Mouse (Mus musculus): Measurements from ENCODE around the gene Map4k5.

Gene Map4k5

DNA sequence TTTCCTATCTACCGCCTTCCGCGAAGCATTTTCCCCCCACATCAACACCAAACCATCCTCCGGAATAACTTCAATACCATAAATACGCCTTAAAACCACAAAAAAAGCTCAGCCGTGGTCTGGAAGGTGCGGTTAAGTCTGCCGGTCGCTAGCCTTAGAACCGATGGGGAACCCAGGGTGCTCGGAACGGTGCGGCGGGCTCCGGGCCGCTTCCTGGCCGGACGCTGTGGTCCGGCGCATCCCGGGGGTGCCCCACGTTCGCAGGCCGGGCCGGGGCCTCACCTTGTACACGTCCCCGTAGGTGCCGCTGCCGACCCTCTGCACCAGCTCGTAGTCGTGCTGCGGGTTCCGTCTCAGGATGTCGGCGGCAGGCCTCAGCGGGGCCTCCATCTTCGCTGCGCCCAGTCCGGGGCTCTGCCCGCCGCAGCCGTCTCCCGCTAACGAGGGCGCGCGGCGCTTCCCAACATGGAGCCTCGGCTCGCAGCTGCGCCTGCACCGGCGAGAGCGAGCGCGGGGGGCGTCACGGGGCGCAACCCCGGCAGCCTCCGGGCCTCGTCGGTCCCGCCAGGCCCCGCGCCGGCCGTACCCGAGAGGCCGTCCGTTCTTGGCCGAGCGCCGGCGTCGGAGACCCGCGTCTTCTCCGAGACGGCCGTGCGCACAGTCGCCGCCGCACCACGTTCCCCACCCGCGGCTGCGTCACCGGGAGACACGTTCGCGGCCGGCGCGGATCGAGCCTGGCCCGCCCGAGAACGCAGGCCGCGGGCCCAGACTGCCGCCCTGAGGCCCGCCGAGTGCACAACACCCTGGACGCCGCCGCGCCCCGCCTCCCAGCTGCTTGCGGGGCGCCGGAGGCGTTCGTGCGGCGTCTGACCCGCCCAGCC is at the start of gene Map4k5, which contains the start of gene Atl1:
Map4k5 (minus strand) TSS at position 830 of the 881 bp plus-strand sequence.
Atl1 (plus strand) TSS at position 244 of the 881 bp plus-strand sequence.
- peak; percentile 63 for DNase-seq (ENCODE audit: low spot score)

DNA sequence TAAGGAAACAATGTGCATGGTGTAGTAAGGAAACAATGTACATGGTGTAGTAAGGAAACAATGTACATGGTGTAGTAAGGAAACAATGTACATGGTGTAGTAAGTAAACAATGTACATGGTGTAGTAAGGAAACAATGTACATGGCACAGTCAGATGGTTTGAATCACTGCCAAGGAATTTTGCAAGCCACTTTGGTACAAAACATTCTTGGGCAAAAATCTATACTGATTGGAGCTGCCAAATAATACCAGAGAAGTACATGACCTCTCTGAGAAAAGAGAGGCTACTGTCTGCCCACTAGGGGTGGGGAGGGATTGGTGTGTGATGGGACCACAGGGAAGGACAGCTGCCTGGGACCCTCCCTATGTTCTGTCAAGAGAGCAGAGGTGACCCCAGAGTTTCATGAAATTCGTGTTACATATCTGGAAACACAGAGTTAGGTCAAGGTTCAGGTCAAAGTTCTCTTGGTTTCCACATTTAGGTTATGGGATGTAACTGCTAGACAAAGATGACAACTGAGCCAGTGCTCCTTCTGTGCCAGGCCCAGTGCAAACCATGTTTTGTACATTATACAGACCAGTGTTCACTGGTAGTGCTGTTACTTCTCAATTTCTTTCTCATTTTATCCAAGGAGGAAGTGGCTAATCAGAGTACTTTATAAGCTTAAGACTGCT is 48.8 kb upstream of the Map4k5 start:
- no peak for DNase-seq (ENCODE audit: low spot score)

DNA sequence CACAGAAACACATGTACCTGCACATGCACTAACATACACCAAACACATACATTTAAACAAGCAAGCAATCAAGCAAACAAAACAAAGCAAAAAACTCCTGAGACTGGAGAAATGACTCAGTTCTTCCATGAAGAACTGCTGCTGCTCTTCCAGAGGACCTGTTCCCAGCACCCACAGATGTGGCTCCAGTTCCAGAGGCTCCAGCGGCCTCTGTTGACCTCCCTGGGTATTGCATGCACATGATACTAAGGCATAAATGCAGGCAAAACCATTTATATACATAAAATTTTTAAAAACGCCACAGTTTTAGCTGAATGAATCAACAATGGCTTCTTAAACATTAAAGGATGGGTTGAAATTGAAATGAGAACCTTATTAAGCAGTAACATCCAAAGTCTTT is 46.3 kb upstream of the Map4k5 start:
- DNase-seq (ENCODE audit: low spot score): no peak

DNA sequence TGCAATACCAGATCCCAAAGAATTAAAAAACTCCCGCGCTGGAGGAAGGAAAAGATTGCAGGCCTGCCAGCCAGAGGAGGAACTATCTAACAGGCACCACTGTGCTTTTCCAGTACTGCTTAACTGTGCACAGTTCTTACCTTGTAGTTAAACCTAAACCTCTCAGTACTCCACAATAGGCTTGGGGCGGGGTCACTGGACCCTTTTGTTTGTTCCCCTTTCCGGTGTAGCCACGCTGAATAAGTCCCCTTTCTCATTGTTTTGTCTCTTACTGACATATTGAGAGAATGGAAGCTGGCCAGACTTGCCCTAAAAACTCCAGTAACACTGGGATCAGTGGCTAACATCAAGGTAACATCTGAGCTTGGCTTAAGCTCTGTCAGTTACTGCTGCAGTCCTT is 44.7 kb upstream of the Map4k5 start:
- no peak for DNase-seq (ENCODE audit: low spot score)

- DNase-seq (ENCODE audit: low spot score): no peak
These were observed 33.7 kb upstream of the Map4k5 start for GRCm38 (mm10) chr12:69926716-69927115.

- no peak for DNase-seq (ENCODE audit: low spot score)
These were observed 31.0 kb upstream of the Map4k5 start for GRCm38 (mm10) chr12:69924012-69924411.

DNA sequence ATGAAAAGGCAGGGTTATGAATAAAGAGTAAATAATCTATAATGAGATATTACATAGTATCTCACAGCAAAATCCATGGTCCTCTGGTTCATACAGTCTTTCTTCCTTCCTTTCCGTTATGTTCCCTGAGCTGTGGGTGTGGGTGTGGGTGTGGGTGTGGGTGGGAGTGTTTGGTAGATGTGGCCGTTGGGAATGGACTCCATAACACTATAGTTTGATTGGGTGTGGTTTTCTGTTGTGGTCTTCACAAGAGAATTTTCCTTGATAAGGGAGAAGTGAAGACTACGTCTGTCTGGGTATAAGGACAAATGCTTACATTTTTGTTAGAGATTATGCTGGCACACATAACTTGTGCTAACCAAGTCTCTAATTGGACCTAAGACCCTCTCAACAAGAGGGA is 30.6 kb upstream of the Map4k5 start:
- DNase-seq (ENCODE audit: low spot score): no peak

GRCm38 (mm10) chr12:69923128-69923527 is 30.1 kb upstream of the Map4k5 start:
- no peak for DNase-seq (ENCODE audit: low spot score)

DNA sequence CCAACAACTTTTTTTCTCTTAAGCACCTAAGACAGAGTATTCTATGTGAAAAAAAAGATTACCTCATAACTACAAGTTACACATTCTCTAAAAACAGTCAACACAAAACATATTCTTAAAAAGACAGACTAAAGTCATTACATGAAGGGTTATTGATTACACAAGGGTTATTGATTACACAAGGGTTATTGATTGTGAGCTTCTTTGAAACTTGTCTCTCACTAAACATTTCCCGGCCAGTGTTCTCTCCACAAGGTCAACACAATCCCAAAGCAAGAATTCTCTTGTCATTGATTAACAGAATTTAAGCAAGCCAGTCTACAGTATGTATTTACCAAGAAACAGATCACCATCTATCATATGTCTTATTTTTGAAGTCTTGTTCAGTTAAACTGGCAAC is 29.1 kb upstream of the Map4k5 start:
- DNase-seq (ENCODE audit: low spot score): no peak

DNA sequence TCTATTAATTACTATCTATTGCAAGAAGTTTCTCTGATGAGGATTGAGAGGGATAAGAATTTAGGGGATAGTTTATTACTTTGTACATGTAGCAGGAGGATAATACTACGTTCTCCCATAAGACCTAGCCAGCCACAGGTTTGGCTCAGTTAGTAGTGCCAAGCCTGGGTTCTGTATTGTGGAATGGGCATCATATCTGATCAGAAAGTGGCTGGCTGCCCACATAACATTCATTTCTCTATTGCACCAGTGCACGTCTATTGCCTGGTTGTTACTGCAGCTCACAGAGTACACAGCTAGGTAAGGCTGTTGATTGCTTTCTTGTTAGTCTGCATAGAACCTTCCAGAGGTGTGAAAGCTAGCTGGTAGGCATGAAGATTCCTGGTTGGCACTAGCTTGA is 24.9 kb upstream of the Map4k5 start:
- no peak for DNase-seq (ENCODE audit: low spot score)

DNA sequence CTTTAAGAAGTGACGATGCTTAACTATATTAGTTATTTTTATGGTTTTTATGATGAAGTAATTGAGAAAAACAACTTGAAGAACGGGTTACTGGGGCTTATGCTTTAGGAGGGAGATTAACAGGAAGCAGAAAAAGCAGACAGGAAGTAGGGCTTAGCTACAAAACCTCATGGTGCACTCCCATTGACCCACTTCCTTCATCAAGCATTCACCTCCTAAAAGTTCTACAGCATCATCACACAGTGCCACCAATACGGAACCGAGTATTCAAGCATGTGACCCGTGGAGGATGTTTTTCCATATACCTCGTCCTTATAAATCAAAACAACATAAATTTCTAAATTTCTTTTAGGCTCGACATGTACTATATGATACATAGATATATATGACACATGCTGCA is 19.7 kb upstream of the Map4k5 start:
- DNase-seq (ENCODE audit: low spot score): no peak

DNA sequence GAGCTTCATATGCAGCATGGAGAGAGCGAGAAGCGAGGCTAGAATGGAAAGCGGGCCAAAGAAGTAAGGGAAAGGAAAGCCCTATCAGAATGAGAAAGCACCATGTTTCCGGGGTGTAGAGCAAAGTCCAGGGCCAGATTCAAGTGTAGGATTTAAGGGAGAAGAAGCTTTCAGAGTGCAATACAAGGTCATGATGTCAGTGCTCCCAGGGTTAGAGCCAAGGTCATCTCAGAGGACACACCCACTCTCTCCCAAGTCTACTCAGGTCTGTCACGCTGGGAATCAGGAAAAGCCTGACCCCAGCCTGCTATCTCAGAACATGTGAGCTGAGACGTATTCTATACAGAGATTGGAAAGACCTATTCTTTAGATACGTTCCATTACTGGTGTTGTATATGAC is 18.9 kb upstream of the Map4k5 start:
- DNase-seq (ENCODE audit: low spot score): no peak

DNA sequence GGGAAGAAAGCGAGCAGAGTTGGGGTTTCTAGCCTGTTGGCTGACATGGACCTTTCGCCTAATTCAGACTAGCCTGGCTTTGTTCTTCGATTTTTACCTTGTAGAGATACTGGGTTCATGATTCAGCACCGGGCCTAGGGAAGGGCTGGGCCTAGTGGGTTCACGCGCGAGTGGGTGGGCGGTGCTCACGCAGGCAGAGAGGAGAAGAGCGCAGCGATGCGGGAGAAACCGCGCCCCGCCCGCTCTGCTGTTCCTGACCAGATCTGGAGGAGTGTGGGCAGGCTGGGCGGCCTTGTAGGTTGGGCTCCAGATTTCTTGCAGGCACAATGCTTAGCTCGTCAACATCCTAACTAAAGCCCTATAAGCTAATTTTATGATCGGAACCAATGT is 15.5 kb upstream of the Map4k5 start:
- DNase-seq (ENCODE audit: low spot score): peak; percentile 55

GRCm38 (mm10) chr12:69907667-69908510 is 14.9 kb upstream of the Map4k5 start:
- peak; percentile 58 for DNase-seq (ENCODE audit: low spot score)

DNA sequence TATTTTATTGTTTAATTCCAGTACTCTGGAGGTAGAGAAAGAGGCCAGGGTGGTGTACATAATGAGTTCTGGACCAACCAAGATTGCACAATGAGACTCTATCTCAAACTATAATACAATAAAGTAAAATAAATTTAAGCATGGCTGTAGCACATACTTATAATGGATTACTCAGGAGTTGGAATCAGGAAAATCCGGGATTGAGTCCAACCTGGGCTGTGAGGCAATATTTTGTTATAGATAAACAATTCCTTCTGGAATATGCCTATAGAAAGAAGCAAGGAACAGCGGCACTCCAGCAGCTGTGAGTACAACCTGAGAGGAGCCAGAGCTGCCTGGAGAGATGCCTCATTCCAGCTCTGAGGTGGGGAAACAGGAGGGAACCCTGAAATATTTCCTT is 12.0 kb upstream of the Map4k5 start:
- DNase-seq (ENCODE audit: low spot score): no peak

DNA sequence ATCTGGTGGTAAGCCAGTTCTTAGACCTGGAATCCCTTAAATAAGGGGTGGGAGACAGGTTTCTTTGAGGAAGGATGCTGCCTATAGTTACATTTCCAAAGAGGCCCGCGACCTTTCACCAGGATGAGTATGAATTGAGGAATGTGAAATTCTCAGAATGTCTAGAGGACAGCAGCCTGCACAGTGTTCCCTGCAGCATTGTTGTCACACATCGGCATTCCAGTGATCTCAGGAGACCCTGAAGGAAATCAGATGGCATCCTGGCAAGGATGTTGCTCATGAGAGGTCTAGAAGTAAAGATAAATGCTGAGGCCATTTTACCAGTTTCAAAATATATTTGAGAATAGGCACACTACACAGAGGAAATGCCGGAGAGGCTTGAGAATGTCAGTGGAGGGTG is 5.1 kb upstream of the Map4k5 start:
- DNase-seq (ENCODE audit: low spot score): no peak

- DNase-seq (ENCODE audit: low spot score): no peak
These were observed 2.0 kb upstream of the Map4k5 start for GRCm38 (mm10) chr12:69895046-69895445.

- DNase-seq (ENCODE audit: low spot score): no peak
These were observed 927 bp upstream of the Map4k5 start for GRCm38 (mm10) chr12:69893927-69894326.

- no peak for DNase-seq (ENCODE audit: low spot score)
These were observed 1.3 kb downstream of the Map4k5 start for GRCm38 (mm10) chr12:69891721-69892120.

GRCm38 (mm10) chr12:69890476-69890875 is 2.5 kb downstream of the Map4k5 start:
- no peak for DNase-seq (ENCODE audit: low spot score)

DNA sequence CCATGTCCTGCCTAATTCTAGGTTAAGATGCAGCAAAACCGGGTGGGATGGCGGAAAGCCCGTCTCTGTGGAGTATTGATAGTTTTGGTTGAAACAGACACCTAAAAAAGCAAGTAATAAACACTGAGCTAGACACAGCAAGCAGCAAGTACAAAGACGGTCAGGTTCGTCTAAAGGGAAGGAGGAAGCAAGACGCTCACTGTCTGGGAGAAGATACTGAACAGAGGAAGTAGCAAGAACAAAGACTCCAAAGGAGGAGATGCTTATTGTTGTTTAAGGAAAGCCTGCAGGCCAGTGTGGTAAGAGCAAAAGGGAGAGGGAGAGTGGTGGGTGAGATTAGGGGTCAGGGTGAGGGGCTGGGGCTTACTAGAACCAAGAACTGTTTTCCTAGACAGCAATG is 2.9 kb downstream of the Map4k5 start:
- no peak for DNase-seq (ENCODE audit: low spot score)

GRCm38 (mm10) chr12:69888345-69888744 is 4.7 kb downstream of the Map4k5 start:
- no peak for DNase-seq (ENCODE audit: low spot score)

- no peak for DNase-seq (ENCODE audit: low spot score)
These were observed 5.2 kb downstream of the Map4k5 start for GRCm38 (mm10) chr12:69887776-69888175.

Data from layer of hippocampus, adult 9-10 months (tissue).